Mouse (Mus musculus) intestine, postnatal 0 days (tissue): ENCODE results near the gene D5Ertd579e. TPM values are rescaled to one million over a fixed set of nuclear protein-coding genes. Genes with fewer than 3 reads are reported as not detected.
A peak's percentile ranks its signal among the peaks of the same experiment; 100 is the strongest.

Source experiments
- ATAC-seq: fragments of 200-750 bp; cut with Nextera tagmentation; 2 replicates; pipeline ENCODE4 v1.8.0; 2017; ENCODE audit warnings: mild to moderate bottlenecking, moderate TSS enrichment, moderate library complexity
- H3K27ac ChIP-seq: fragments of 300-500 bp; sonication (generic); 2 replicates; pipeline ENCODE4 v1.5.1; 2014; ENCODE audit warnings: mild to moderate bottlenecking, low read depth, low read length, moderate library complexity
- H3K27me3 ChIP-seq: fragments of 300-500 bp; sonication (generic); replicated peaks from 2 replicates; pipeline ENCODE4 v1.6.1; 2014; ENCODE audit warnings: low read length, mixed read lengths; ENCODE audit not compliant: control insufficient read depth, insufficient read depth
- H3K36me3 ChIP-seq: fragments of 300-500 bp; sonication (generic); 2 replicates; pipeline ENCODE4 v1.6.1; 2014; ENCODE audit warnings: mild to moderate bottlenecking, moderate library complexity; ENCODE audit not compliant: control insufficient read depth, insufficient read depth
- H3K4me1 ChIP-seq: fragments of 300-500 bp; sonication (generic); replicated peaks from 2 replicates; pipeline ENCODE4 v1.6.1; 2014; ENCODE audit warnings: antibody characterized with exemption, low read length, mixed read lengths; ENCODE audit not compliant: control insufficient read depth, insufficient read depth
- H3K4me2 ChIP-seq: fragments of 300-500 bp; sonication (generic); replicated peaks from 2 replicates; pipeline ENCODE4 v1.6.1; 2014; ENCODE audit warnings: low read depth, mild to moderate bottlenecking, moderate library complexity
- H3K4me3 ChIP-seq: fragments of 300-500 bp; sonication (generic); 2 replicates; pipeline ENCODE4 v1.5.1; 2014; ENCODE audit warnings: low read depth, low read length
- H3K9ac ChIP-seq: fragments of 300-500 bp; sonication (generic); 2 replicates; pipeline ENCODE4 v1.6.1; 2014; ENCODE audit warnings: mild to moderate bottlenecking, low read depth, low read length
- H3K9me3 ChIP-seq: fragments of 300-500 bp; sonication (generic); 2 replicates; pipeline ENCODE4 v1.6.1; 2016; ENCODE audit warnings: mixed run types; ENCODE audit not compliant: control insufficient read depth
- CTCF ChIP-seq: sonication (generic); IDR thresholded peaks from 2 replicates; pipeline ENCODE4 v1.5.1; 2016; ENCODE audit warnings: low read depth, mild to moderate bottlenecking, control low read depth, antibody characterized with exemption, moderate library complexity
- WGBS: fragments of 180-500 bp; shearing (Covaris S2); extraction: QIAGEN DNeasy Blood & Tissue Kit; methylation state at CpG from one replicate; pipeline ENCODE4 v1.1.7; 2014; 5-methylcytosine and 5-hydroxymethylcytosine counted together
- polyA plus RNA-seq: library from polyadenylated mRNA; unstranded; fragments of >200 nt; fragmentation: Nextera tagmentation; extraction: Ambion mirVana; gene quantifications from 2 replicates; pipeline ENCODE4 v1.2.1, GENCODE M21; 2015

D5Ertd579e gene
- polyA plus RNA-seq, 1 experiment from 2014 or later, result 19.6 TPM

DNA sequence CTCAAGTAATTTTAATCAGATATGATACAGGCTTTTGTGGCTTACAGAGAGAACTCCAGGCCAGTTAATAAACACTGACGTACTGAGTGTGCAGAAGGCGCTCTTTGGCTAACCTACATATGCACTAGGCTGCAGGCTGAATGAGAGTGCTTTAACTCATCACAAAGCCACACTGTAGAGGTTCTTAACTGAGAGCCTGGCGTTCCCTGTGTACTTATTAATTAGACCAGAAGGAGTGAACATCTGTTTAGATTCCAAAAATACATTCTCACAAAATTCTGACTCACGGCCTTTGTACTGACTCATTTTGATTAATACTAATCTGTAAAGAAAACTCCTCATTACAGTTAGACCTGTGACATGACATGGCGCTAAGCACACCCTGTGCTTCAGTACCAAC is 76.9 kb downstream of the D5Ertd579e start:
- Histone ChIP-seq H3K27ac (no peak overlapping the region), H3K9me3 (no peaks in the 10 kb centered on the region), H3K9ac (no peak overlapping the region), H3K4me3 (no peak overlapping the region), H3K4me1 (no peaks in the 10 kb centered on the region), H3K4me2 (no peak overlapping the region), H3K27me3 (no peaks in the 10 kb centered on the region), H3K36me3 (peaks cover 45% of the 10 kb centered on the region)
- ATAC-seq, result no peak
- WGBS, result 73% methylated on average over 5 of the region's 5 CpGs
- TF ChIP-seq CTCF, result no peak

DNA sequence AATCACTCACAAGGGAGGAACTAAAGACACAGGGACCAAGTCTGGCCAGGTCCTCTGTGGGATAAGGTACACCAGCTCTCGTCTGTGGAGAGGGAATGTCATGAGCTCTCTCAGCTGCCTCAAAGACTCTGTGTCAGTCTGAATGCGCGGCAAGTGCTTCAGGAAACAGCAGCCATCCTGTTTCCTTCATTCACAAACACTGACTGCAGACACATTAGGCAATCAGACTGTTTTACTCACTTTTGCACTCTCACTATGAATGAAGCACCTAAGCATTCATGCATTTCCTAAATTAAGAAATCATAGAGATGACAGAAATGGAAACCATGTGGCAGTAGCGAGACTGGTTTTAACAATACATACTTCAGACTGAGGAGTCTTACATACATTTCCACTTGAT is 77.5 kb downstream of the D5Ertd579e start:
- no peak for ATAC-seq
- no peak for TF ChIP-seq CTCF

DNA sequence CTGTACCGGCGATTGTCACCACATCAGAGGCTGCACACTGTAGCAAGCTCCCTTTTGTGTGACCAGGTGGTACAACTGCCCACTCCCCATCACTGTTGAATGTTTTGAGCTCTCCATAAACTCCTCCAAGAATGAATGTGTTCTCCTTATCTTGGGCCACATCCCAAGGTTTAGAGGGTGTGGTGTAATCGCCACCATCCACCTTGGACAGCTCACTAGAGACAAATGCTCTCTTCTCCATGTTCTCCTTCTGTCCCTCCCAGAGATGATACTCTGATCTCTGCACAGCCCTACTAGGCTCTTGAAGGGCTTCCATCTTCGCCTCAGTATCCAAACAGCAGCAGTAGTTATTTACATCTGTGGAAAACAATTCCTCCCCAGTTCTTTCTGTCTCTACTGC is 81.7 kb downstream of the D5Ertd579e start:
- Histone ChIP-seq H3K27ac (no peak overlapping the region), H3K9me3 (no peaks in the 10 kb centered on the region), H3K4me2 (no peak overlapping the region), H3K4me1 (no peaks in the 10 kb centered on the region; the same call in 1 of the 2 replicates), H3K36me3 (peaks cover 65% of the 10 kb centered on the region), H3K9ac (no peak overlapping the region), H3K27me3 (no peaks in the 10 kb centered on the region), H3K4me3 (no peak overlapping the region)
- WGBS, result 88% methylated on average over 4 of the region's 4 CpGs
- TF ChIP-seq CTCF, result no peak
- no peak for ATAC-seq

More for the DNA sequence above, 77.5 kb downstream of the D5Ertd579e start:
- H3K4me2 ChIP-seq, result no peak overlapping the region
- no peaks in the 10 kb centered on the region for H3K27me3 ChIP-seq
- no peaks in the 10 kb centered on the region for H3K9me3 ChIP-seq
- H3K9ac ChIP-seq, result no peak overlapping the region
- H3K27ac ChIP-seq, result no peak overlapping the region
- H3K4me3 ChIP-seq, result no peak overlapping the region
- H3K4me1 ChIP-seq, result no peaks in the 10 kb centered on the region
- WGBS, result 51% methylated on average over 4 of the region's 4 CpGs
- H3K36me3 ChIP-seq, result peaks cover 50% of the 10 kb centered on the region

DNA sequence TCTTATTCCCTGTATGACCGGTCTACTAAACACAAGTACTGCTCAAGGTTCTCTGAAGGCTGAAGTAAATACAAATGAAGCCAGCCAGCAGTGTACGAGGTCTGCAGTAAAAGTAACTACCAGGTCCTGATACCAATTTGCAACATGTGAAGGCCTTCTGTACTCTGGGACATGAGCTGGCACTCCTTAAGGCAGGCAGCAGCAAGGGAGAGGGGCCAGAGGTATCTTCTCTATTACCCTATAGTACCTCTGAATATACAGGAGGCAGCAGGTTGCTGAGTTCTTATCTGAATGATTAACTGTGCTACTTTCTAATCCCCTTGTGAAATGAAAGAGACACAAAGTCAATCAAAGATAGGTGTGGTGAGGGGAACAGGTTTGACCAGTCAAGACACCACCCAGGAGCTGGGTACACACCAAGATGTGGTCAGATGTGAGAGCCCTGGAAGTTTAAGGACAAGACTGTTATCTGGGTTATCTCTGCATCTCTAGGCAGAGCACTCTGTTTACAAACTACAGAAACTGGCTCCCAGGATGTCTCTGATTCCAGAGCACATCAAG is 86.8 kb downstream of the D5Ertd579e start:
- Histone ChIP-seq H3K36me3 (peaks cover 65% of the 10 kb centered on the region), H3K4me1 (no peaks in the 10 kb centered on the region; the same call in 1 of the 2 replicates), H3K4me2 (no peak overlapping the region), H3K4me3 (no peak overlapping the region), H3K9me3 (no peaks in the 10 kb centered on the region), H3K27ac (no peak overlapping the region), H3K9ac (no peak overlapping the region), H3K27me3 (no peaks in the 10 kb centered on the region)
- peak; percentile 62 for ATAC-seq
- TF ChIP-seq CTCF, result no peak
- WGBS, result 66% methylated on average over 2 of the region's 2 CpGs

DNA sequence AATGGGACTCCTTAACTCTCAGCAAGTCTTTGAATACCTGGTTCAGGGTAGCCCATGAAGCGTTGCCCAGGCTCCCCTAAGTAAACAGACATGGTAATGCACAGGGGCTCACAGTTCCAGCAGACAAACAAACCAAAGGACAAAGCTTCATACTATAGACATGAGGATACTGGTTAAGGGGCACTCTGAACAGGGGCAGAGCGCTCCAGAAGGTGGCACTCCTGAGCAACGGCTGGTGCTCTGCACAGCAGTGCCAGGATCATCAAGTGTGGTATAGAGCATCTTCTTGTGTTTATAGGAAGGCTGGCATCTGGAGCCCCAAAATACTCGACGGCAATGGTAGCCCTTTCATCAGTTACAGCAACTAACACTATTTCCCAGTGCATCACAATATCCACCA is 92.8 kb downstream of the D5Ertd579e start:
- ATAC-seq, result 0 out of 2 replicates have a peak, but pooled peaks have one; percentile 25
- Histone ChIP-seq H3K27ac (no peak overlapping the region), H3K4me2 (no peak overlapping the region), H3K36me3 (peaks cover 79% of the 10 kb centered on the region), H3K9me3 (no peaks in the 10 kb centered on the region), H3K4me1 (no peaks in the 10 kb centered on the region), H3K4me3 (no peak overlapping the region), H3K9ac (no peak overlapping the region), H3K27me3 (no peaks in the 10 kb centered on the region)
- WGBS, result 79% methylated on average over 5 of the region's 5 CpGs
- TF ChIP-seq CTCF, result peak; percentile 83

DNA sequence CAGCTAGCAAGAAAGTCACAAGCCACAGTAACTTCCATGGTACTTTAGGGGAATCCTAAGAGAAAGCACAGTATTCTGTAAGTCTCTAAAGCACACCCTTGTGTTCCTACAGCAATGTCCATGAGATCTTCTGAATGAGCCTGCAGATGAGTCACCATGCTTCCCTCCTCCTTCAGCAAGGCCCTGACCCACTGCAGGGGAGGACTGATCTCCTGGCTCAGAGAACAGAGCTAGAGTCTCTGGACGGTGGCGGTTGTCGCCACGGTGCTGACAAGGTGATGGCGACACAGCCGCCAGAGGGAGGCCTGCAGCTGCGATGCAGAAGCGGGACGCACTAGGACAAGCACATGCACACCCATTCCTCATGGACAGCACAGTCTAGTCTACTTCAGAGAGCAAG is 93.8 kb downstream of the D5Ertd579e start:
- no peaks in the 10 kb centered on the region for H3K4me1 ChIP-seq
- no peak for ATAC-seq
- no peak overlapping the region for H3K27ac ChIP-seq
- no peak overlapping the region for H3K4me3 ChIP-seq
- H3K9ac ChIP-seq, result no peak overlapping the region
- H3K36me3 ChIP-seq, result peaks cover 70% of the 10 kb centered on the region
- no peaks in the 10 kb centered on the region for H3K9me3 ChIP-seq
- H3K4me2 ChIP-seq, result no peak overlapping the region
- 95% methylated on average over 9 of the region's 9 CpGs for WGBS
- H3K27me3 ChIP-seq, result no peaks in the 10 kb centered on the region
- no peak for TF ChIP-seq CTCF

DNA sequence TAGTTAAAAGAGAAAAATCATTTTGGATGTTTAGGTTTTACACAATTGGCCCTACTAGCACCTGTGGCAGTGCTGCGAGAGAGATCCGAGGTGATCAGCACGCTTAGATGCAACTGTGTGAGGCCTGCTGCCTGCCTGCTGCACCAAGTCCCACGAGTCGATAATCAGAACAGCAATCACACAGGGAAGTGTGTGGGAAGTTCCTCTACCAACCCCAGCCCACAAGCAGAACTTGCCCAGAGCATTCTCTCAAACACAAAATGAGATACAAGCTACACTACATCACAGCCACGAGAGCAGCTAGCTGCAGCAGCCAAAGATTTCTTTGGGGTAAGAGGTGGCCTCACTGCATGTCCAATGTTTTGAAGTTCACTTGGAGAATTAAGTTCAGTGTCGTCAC is 94.3 kb downstream of the D5Ertd579e start:
- no peak for ATAC-seq
- H3K36me3 ChIP-seq, result peaks cover 65% of the 10 kb centered on the region

More for the DNA sequence above, 94.3 kb downstream of the D5Ertd579e start:
- no peaks in the 10 kb centered on the region for H3K4me1 ChIP-seq
- no peak overlapping the region for H3K4me3 ChIP-seq
- H3K27me3 ChIP-seq, result no peaks in the 10 kb centered on the region
- H3K9ac ChIP-seq, result no peak overlapping the region
- no peak for TF ChIP-seq CTCF
- H3K27ac ChIP-seq, result no peak overlapping the region
- H3K9me3 ChIP-seq, result no peaks in the 10 kb centered on the region
- WGBS, result 88% methylated on average over 7 of the region's 7 CpGs
- no peak overlapping the region for H3K4me2 ChIP-seq
